Mouse (Mus musculus) spleen, postnatal 4 days (tissue): ENCODE data around the gene Slfn3.
"Not testable (repeated sequence)": the region's sequence is repeated elsewhere in the genome, so short reads cannot be mapped to it uniquely, and the experiment has no call there.

Source experiments
- DNase-seq, 2 experiments: peaks; one replicate each; pipeline ENCODE4 v3.0.0; 2022; ENCODE audit warnings: low spot score in 2 of 2

Gene Slfn3

DNA sequence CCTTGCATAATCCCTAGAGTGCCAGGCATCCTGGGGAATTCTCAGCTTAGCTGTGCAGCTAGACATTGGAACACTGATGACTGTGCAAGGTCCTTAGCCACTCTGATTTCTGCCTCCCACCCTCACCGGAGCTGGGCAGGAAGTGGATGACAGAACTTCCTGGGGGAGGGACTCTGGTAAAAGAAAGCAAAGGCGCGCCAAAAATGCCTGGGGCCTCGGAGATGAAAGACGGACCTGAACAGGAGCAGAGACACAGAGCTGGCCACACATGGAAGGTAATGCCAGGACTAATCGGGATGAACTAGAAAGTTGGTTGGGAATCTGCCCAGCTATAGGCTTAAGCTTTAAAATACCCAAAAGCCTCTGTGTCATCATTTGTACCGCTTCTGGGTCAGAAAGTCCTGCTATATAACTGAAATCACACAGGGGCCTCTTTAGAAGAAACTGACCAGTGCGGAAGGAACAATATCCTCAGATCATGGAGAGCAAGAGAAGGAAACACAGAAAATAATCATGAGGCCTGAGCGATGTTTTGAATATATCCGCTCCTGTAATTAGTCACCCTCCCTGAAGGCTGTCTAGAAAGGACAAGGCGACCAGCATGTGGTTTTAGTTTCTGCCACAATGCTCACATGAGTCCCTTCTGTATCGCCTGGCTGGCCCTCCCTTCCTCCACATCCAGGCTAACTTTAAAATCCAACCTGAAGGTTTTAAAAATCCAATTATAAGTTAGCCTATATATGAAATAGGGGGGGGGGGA is at the start of gene Slfn3:
Slfn3 (plus strand) TSS at position 197 of the 760 bp plus-strand sequence.
- DNase-seq: peak; percentile 59 to 77

DNA sequence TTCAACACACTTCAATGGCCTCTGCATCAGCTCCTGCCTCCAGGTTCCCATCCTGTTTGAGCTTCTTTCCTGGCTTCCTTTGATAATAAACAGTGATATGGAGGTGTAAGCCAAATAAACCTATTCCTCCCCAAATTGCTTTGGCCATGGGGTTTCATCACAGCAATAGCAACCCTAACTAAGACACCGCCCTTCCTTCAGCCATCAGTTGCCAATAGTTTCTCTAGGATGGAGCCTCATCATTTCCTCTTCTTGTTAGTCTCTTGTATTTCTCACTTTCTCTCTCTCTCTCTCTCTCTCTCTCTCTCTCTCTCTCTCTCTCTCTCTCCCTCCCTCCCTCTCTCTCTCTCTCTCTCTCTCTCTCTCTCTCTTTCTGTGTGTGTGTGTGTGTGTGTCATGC is 42.2 kb upstream of the Slfn3 start:
- DNase-seq: not testable (repeated sequence)

DNA sequence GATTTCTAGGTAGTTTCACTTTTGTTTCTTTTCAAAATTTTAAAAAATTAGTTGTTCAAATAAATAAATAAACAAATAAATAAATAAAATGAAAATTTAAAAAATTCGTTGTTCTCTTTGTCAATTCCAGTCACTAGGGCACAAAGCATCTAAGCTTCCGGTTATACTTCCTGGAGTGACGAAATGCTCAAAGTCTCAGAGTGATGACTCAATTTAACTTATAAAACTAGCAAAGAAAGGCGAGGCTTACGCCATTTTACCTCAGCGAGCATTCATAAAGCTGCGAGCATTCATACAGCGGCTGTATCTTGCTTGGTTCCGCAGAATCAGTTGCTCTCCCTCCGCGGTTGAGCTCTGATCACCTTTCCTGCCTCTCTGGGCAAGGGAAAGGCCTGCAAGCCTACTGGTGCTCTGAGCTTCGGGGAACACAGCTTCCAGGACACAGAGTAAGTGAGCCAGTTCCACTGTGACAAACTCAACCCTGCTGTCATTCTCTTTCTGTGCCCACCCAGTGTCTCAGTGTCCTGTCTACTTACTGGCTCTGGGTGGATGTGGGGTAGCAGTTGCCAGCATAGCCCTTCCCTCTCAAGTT is 16.1 kb upstream of the Slfn3 start, which contains the start of gene Slfn4:
Slfn4 (plus strand) TSS at position 239 of the 592 bp plus-strand sequence.
- peak in 1 of 2 experiments; percentile 10 for DNase-seq

DNA sequence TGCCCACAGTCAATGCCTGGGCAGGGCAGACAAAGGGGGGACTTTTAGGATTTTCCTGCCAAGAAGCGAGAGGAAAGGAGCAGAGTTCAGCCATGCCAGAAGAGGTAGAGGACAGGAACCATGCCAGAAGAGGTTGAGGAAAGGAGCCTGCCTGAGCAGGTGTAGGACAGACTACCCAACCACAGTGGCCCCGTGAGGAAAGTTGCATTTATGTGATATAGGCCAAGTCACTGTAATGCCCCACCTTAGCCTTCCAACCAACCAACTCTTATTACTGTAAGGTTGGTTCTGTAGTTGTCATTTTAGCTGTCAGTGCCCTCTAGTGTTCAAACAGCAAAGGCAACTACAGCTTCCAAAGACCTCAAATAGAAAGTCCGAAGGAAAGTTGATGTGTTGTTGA is 871 bp downstream of the Slfn3 start:
- DNase-seq: peak; percentile 26 to 66

DNA sequence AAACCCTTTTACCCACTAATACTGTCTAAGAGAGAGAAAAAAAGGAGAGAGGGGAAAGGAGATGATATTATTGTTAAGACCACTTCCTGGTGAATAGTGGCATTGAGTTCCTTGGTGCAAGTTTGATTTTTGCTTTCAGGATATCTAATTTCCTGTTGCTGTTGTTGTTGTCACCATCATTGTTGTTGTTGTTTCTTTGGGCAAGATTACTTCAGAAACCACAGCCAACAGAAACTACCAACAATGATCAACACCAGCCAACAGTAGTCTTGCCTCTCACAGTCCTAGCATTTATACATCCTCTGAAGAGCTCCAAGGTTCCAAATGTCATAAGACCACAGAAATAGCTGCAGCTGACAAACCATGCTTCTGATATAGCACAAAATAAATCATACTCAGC is 13.9 kb downstream of the Slfn3 start:
- DNase-seq: no peak

DNA sequence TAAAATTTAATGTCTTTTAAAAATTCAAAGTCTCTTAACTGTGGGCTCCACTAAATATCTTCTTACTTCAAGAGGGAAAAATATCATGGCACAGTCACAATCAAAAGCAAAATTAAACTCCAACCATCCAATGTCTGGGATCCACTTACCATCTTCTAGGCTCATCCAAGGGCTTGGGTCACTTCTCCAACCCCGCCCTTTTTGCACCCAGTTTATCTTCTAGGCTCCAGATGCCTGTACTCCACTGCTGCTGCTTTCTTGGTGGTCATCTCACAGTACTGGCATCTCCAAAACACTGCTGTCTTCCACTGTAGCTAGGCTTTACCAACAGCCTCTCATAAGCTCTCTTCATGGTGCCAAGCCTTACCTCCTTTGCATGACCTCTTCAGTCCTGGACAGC is 25.0 kb downstream of the Slfn3 start:
- DNase-seq: no peak

DNA sequence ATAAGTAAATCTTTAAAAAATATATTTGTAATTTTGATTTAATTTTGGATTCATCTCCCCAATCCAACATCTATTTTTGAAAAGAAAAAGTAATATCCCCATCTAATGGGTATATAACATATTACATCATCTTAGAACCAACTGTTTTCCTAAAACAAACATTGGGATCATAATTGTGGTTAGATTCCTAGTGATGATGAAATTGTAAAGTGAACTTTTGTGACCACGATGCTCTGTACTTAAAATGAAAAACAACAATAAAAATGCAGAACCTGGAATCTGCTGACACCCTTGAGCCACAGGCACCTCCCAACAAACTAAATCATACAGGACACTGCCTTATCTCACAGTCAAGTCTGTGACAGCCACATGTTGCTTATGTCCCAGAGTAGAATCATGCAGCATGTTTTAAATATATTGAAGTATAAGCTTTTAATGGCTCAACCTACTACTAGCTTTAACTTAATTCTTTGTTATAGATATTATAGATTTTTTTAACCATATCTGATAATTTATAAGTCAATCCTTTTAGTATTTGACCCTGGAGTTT is 30.3 kb downstream of the Slfn3 start:
- DNase-seq: no peak

DNA sequence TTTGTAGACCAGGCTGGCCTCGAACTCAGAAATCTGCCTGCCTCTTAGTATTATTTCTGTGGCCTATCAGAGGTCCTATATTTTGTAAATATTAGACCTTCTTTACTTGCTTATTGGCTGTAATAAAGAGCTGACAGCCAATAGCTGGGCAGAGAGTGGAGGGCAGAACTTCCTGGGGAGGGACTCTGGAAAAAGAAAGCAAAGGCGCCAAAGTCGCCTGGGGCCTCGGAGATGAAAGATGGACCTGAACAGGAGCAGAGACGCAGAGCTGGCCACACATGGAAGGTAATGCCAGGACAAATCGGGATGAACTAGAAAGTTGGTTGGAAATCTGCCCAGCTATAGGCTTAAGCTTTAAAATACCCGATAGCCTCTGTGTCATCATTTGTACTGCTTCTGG is 32.2 kb downstream of the Slfn3 start:
- DNase-seq: peak; percentile 65 to 80

DNA sequence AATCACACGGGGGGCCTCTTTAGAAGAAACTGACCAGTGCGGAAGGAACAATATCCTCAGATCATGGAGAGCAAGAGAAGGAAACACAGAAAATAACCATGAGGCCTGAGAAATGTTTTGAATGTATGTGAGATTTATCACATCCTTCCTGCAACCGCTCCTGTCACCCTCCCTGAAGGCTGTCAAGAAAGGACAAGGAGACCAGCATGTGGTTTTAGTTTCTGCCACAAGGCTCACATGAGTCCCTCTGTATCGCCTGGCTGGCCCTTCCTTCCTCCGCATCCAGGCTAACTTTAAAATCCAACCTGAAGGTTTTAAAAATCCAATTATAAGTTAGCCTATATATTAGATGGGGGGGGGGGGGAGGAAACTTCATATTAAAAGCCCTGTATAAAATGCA is 32.7 kb downstream of the Slfn3 start:
- DNase-seq: not testable (repeated sequence)

DNA sequence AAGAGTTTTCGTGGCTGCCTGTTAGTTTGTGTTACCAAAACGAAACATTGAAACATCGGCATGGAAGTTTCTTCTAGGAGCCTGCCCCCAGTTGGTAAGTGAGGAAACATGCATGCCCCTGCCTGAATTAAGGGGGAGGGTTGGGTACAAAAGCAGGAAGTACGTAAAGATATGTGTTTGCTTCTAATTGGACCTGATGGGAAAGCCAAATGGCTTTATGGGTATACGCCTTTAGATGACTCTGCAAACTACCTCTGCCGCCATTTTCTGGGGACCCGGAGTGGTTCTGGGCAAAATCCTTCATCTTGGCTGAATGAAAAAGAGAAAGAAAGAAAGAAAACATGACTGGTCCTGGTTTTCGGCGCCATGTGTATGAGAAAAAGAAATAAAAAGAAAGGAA is 33.1 kb downstream of the Slfn3 start:
- DNase-seq: peak in 1 of 2 experiments; percentile 57

DNA sequence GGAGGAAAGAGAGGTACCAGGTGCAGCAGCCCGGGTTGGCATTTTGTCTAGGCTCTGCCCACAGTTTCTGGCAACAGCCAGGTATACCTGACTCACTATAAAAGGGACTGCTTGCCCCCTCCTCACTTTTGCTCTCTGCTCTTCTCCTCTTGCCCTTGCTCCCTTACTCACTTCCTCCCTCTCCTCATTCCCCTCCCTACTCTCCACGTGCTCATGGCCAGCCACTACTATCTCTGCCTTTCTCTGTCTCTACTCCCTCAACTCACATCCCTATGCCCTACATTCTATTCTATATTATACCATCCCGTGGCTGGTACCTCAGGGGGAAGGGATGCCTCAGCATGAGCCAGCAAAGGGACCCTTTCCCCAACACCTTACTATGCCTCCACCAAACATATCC is 33.6 kb downstream of the Slfn3 start:
- no peak for DNase-seq

DNA sequence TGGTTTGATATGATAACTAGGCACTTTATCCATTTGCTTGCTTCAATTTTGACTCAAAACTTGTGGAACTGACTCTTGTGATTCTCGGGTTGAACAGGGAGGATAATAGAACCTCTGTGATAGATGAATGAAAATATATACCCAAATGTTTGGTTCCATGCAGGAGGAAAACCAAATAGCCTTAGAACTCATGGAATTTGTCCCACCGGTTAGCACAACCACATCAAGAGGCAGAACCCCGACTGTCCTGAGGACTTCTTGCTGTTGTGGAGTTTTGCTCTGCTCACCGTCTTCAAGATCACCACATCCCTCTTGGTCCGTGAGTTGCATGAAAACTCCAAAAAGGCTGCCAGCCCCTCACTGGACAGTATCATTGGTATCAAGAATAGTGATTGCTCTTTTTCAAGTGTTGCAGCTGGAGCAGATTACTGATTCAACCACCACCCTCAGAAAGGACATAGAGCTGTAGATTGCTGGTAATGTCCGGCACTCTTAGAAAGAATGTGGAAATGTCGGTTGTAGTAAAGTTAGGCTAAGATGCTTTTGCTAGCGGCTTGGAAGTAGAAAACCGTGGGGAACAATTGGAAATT is 34.3 kb downstream of the Slfn3 start:
- no peak for DNase-seq

DNA sequence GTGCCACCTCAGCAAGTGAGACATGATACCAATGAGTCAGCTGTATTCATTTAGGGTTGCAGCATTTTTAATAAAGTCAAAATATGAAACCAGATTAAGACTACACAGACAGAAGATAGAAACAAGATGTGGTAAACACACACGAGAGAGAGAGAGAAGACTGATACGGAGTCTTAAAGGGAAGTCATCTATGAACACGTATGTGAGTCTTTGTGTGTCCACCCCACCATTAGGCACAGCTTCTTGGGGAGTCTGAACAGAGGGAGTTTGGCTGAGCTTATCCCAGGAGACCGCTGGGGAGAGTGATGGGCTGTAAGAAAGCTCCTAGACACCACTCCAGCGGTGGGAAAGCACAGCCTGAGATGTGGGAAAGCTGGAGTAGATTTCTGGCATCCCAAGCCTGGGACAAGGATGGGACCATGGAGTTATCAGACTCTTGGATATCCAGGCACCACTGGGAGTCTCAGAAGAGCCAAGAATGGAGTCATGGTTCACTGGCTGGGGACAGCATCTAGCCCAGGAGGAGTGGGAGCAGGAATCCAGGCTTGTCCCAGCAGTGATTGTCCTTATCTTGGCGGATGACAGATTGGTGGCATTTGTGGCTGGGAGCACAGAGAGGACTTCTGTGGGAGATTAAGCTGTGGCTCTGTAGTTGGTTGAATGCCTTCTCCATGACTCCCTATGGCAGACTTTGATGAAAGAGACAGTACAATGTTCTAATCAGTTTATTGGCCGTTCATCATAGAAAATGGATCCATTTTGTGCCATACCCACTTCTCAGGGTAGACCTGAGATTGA is 37.0 kb downstream of the Slfn3 start:
- no peak for DNase-seq

DNA sequence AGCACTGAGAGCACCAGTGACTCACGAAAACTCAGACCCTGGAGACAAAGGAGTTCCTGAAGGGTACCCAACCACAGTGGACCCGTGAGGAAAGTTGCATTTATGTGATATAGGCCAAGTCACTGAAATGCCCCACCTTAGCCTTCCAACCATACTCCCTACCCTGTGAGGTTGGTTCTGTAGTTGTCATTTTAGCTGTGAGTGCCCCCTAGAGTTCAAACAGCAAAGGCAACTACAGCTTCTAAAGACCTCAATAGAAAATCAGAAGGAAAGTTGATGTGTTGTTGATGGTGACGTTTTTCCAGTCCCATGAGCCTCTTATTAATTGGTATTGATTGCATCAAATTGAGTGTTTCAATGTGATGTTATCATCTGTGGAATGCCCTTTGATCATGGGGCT is 39.8 kb downstream of the Slfn3 start:
- peak in 1 of 2 experiments; percentile 38 for DNase-seq

DNA sequence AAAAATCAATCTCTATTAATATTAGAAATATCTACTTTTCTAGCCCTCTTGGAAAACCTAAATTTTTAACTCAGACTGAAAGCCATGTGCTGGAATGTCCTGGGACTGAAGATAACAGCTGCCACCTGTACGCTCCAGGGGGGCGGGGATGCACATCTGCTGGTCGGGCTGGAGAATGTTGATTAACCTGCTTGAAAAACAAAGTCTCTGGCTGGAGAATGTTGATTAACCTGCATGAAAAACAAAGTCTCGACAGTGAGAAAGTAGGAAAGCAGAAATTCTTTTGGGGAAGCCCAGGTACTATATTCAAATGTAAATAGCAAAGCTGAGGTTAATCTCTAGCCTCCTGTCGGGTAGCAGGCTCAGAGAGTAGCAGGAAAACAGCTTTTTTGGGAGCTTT is 42.5 kb downstream of the Slfn3 start:
- DNase-seq: peak in 1 of 2 experiments; percentile 56

DNA sequence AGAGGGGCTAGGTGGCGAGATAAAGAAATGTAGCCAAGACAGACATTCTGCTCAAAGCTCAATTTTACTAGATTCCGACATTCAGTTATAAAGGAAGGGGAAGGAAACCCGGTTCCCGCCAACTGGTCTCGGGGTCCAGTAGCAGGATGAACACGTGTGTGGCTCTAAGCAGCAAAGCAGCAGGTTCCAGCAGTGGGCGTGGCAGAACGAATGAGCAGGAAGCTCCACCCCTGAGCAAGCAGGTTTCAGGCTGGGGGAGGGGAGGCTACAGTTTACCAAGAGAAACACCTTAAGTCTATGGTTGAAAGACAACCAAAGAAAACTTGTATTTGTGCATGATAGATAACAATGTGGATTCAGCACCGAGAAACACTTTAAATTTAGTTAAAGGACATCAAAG is 46.3 kb downstream of the Slfn3 start:
- not testable (repeated sequence) for DNase-seq

DNA sequence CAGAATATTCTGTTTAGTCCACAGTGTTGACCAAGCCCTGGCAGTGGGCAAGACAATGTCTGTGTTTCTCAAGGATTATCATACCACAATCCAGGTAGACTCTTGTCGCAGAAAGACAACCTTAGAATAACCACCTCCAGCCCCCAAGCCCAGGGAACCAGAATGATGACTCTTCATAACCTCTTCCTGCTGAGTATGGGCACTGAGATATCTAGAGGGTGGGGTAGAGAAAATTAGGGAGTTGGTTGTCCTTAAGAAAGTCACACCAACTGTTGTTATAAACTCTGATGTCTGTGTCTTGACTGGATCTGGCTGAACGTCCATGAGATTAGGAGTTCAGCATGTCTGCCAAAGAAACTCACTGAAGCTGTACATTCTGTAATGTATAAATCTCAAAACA is 47.3 kb downstream of the Slfn3 start:
- DNase-seq: no peak

DNA sequence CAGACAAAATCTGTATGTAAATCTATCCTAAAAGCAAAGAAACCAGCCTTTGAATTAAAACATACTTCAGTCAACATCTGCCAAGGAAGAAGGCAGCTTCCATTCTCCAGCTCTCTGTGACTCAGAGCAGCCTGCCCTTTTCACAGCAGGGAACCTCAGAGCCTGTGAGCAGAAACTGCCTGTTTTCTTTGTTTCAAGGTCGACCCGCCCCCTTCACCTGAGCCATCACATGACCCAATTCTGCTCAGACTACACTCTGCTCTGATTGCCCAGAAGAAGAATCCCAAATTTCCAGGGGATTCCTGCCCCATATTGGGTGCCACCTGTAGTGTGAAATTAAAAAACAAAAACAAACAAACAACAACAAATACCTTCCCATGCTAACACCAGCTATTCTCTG is 48.7 kb downstream of the Slfn3 start:
- DNase-seq: no peak

DNA sequence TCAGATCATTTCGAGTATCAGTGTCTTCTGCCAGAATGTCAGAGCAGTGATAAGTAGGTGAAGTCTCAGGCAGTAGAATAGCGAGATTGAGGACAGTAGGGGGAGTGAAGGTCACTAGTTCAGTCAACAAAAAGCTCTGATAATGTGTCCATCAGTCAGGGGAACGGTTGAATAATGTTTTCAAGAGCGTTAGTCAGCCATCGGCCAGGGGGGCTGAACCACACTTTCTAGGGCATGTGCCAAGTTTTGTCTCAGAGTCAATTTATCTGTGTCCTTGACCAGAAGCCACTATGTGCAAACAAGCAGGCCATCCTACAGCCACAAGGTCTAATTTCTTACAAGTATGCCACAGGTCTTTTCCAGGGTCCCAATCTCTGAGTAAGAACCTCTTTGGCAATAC is 66.1 kb downstream of the Slfn3 start:
- peak in 1 of 2 experiments; percentile 50 for DNase-seq

DNA sequence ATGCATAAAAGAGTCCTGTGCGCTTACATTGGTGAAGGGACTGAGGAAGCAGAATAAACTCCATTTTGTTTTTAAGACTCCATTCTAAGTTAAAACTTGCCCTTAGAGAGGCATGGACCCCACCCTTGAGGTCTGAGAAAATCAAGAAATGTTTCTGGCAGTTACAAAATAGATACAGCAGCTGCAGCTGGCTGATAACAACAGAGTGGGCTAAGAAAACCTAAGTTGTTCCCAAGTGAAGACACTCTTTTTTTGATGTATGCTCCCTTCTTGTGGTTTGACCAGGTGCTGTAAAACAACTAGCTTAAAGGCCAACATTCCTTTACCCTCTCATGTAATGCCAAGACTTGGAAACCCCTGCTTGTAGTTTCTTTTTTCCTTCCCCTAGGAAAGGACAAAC is 71.5 kb downstream of the Slfn3 start:
- DNase-seq: peak; percentile 33 to 63

DNA sequence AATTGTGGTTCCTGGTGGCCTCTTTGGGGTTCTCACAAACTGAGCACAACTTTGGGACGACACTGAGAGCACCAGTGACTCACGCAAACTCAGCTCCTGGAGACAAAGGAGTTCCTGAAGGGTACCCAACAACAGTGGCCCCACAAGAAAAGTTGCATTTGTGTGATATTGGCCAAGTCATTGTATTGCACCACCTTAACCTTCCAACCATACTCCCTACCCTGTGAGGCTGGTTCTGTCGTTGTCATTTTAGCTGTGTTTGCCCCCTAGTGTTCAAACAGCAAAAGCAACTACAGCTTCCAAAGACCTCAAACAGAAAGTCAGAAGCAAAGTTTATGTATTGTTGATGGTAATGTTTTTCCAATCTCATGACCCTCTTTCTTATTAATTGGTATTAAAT is 72.0 kb downstream of the Slfn3 start:
- peak in 1 of 2 experiments; percentile 58 for DNase-seq
